Mouse (Mus musculus) liver, adult 2 months (tissue): Measurements from ENCODE around the gene Sytl1. TPM values are rescaled to one million over a fixed set of nuclear protein-coding genes. Genes with fewer than 3 reads are reported as not detected.

ENCODE experiments used
- DNase-seq: peaks from one replicate; pipeline ENCODE4 v3.0.0-alpha.2; 2011; ENCODE audit warnings: low read depth, low spot score; ENCODE audit errors: extremely low read depth
- H3K27ac ChIP-seq: fragments of 200-500 bp; replicated peaks from 2 replicates; pipeline ENCODE4 v1.5.1; 2012; ENCODE audit warnings: low read depth, mild to moderate bottlenecking, control low read depth, inconsistent platforms, low read length; ENCODE audit not compliant: insufficient read depth
- H3K27me3 ChIP-seq: fragments of 200-500 bp; 2 replicates; pipeline ENCODE4 v1.6.1; 2012; ENCODE audit warnings: mild to moderate bottlenecking, moderate library complexity, low read length, inconsistent platforms; ENCODE audit not compliant: control insufficient read depth, insufficient read depth
- H3K36me3 ChIP-seq: fragments of 200-500 bp; 2 replicates; pipeline ENCODE4 v1.6.1; 2012; ENCODE audit warnings: low read length, inconsistent platforms; ENCODE audit not compliant: control insufficient read depth, insufficient read depth
- H3K4me1 ChIP-seq: fragments of 200-500 bp; 2 replicates; pipeline ENCODE4 v1.6.1; 2011; ENCODE audit warnings: low read length; ENCODE audit not compliant: control insufficient read depth, insufficient read depth
- H3K4me3 ChIP-seq: fragments of 200-500 bp; 2 replicates; pipeline ENCODE4 v1.5.1; 2011; ENCODE audit warnings: low read depth, mild to moderate bottlenecking, control low read depth, low read length, moderate library complexity; ENCODE audit not compliant: insufficient read depth
- H3K79me2 ChIP-seq: fragments of 200-500 bp; 2 replicates; pipeline ENCODE4 v1.6.1; 2012; ENCODE audit warnings: inconsistent platforms, mild to moderate bottlenecking, low read length, moderate library complexity; ENCODE audit not compliant: control insufficient read depth, insufficient read depth
- H3K9ac ChIP-seq: fragments of 200-500 bp; 2 replicates; pipeline ENCODE4 v1.6.1; 2012; ENCODE audit warnings: low read depth, mild to moderate bottlenecking, control low read depth, inconsistent platforms, low read length
- CTCF ChIP-seq: fragments of 200-500 bp; IDR thresholded peaks from 2 replicates; pipeline ENCODE4 v1.5.1; 2011; ENCODE audit warnings: low read depth, low read length, control low read depth
- POLR2A ChIP-seq: fragments of 200-500 bp; IDR thresholded peaks from 2 replicates; pipeline ENCODE4 v1.6.1; 2011; ENCODE audit warnings: low read length, control low read depth; ENCODE audit not compliant: insufficient read depth; ENCODE audit errors: extremely low read depth
- WGBS: fragments of 180-500 bp; shearing (Covaris S2); methylation state at CpG from one replicate; pipeline ENCODE4 v1.1.7; 2018; 5-methylcytosine and 5-hydroxymethylcytosine counted together
- polyA plus RNA-seq: library from polyadenylated mRNA; depleted of rRNA; stranded (reverse); fragments of >200 nt; gene quantifications from 2 replicates; pipeline ENCODE4 v1.2.3, GENCODE M21; 2012
- total RNA-seq: library from RNA; depleted of rRNA; stranded (reverse); fragments of >200 nt; gene quantifications from 2 replicates; pipeline ENCODE4 v1.2.3, GENCODE M21; 2014

The Sytl1 gene
- total and polyA plus RNA-seq, 2 experiments: 2.9 to 4.2 TPM

DNA sequence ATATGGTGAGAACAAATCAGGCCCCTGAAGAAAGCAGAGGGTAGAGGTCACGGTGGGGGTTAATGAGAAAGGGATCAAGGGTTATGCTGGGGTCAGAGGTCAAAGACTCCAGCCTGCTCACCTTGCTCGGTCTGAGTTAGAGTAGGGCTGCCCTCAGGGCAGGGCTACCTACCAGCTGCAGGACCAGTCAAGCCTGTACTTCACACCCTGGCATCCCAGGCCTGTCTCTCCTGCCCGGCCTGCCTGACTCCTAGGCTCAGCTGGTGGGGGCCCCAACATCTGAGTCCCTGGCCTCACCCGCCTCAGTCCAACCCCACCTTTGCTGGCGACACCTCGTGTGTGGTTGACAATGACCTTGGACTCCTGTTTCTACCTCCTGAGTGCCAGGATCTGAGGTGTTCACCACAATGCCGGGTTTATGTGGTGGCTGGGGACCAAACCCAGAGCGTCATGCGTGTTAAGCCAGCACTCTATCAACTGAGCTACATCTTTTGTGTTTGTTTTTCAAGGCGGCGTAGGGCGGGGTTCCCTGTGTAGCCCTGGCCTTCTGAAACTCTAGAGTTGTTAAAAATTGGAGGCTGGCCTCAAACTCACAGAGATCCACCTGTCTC is 5.0 kb downstream of the Sytl1 start:
- H3K9ac ChIP-seq: no peak overlapping the region
- TF ChIP-seq CTCF: no peak
- TF ChIP-seq POLR2A: no peak
- 33% methylated on average over 12 of the region's 12 CpGs for WGBS
- no peaks in the 10 kb centered on the region for H3K36me3 ChIP-seq
- H3K79me2 ChIP-seq: no peaks in the 10 kb centered on the region
- DNase-seq: peak; percentile 81
- peak overlapping the region; percentile 58 for H3K27ac ChIP-seq
- no peaks in the 10 kb centered on the region for H3K27me3 ChIP-seq
- H3K4me3 ChIP-seq: no peak overlapping the region
- peaks cover 9% of the 10 kb centered on the region; the same call in 1 of the 2 replicates for H3K4me1 ChIP-seq

DNA sequence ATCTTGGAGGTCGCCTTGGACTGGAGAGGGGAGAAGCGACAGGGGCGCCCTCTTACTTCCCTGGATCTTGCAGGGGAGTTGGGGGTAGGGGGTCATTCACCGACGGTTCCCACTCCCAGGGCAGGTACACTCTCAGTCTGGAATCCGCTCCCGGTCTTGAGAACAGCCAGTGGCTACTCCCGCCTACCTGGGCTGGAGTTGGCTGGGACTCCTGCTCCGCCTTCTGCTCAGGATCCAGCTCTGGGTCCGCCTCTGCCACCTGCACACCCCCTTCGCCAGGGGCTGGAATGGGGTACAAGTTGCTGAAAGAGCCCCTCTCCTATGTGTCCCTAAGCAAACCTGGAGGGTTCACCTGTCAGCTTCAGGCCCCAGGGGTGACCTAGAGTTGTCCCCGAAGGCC is 5.7 kb downstream of the Sytl1 start:
- Histone ChIP-seq H3K27ac (peak overlapping the region; percentile 58), H3K4me3 (no peak overlapping the region), H3K9ac (no peak overlapping the region), H3K4me1 (peaks cover 9% of the 10 kb centered on the region; the same call in 1 of the 2 replicates), H3K79me2 (no peaks in the 10 kb centered on the region), H3K27me3 (no peaks in the 10 kb centered on the region), H3K36me3 (no peaks in the 10 kb centered on the region)
- TF ChIP-seq CTCF (no peak), POLR2A (0 out of 2 replicates have a peak, but pooled peaks have one; percentile 13)
- DNase-seq: peak; percentile 72
- WGBS: 26% methylated on average over 12 of the region's 12 CpGs

- Histone ChIP-seq H3K4me1 (peaks cover 9% of the 10 kb centered on the region; the same call in 1 of the 2 replicates), H3K4me3 (no peak overlapping the region), H3K27ac (no peak overlapping the region), H3K9ac (no peak overlapping the region), H3K79me2 (no peaks in the 10 kb centered on the region), H3K36me3 (no peaks in the 10 kb centered on the region), H3K27me3 (no peaks in the 10 kb centered on the region)
- DNase-seq: no peak
- WGBS: 24% methylated on average over 24 of the region's 24 CpGs
- TF ChIP-seq CTCF (no peak), POLR2A (no peak)
These were observed 6.1 kb downstream of the Sytl1 start for GRCm38 (mm10) chr4:133256820-133257219.

DNA sequence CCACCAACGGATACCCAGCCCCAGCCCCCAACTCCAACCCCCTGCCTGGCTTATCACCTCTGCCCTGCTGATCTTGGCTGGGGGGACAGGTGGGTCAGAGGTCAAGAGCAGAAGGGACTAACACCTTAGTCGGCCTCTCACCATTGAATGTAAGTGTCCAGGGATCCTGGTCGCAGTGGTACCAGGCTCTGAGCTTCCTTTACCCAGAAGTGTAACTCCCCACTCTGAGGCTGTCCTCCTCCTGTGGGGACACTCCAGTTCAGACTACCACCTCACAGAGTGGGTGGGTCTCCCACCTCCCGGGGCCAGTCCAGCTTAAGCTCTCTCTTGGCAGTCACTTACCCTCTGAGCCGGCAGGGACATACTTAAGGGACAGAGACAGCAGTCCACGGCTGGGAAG is 7.5 kb downstream of the Sytl1 start:
- Histone ChIP-seq H3K36me3 (no peaks in the 10 kb centered on the region), H3K4me1 (peaks cover 9% of the 10 kb centered on the region; the same call in 1 of the 2 replicates), H3K79me2 (no peaks in the 10 kb centered on the region), H3K27me3 (no peaks in the 10 kb centered on the region), H3K27ac (no peak overlapping the region), H3K4me3 (no peak overlapping the region), H3K9ac (no peak overlapping the region)
- WGBS: 69% methylated on average over 6 of the region's 6 CpGs
- no peak for DNase-seq
- TF ChIP-seq POLR2A: no peak
- TF ChIP-seq CTCF: no peak

- no peaks in the 10 kb centered on the region for H3K27me3 ChIP-seq
- no peaks in the 10 kb centered on the region for H3K36me3 ChIP-seq
- DNase-seq: no peak
- TF ChIP-seq CTCF (no peak), POLR2A (no peak)
- no peaks in the 10 kb centered on the region for H3K79me2 ChIP-seq
- peaks cover 9% of the 10 kb centered on the region; the same call in 1 of the 2 replicates for H3K4me1 ChIP-seq
- no peak overlapping the region for H3K27ac ChIP-seq
- 90% methylated on average over 12 of the region's 12 CpGs for WGBS
- no peak overlapping the region for H3K4me3 ChIP-seq
- no peak overlapping the region for H3K9ac ChIP-seq
These were observed 9.5 kb downstream of the Sytl1 start for GRCm38 (mm10) chr4:133253412-133253811.

GRCm38 (mm10) chr4:133252089-133252488 is 10.8 kb downstream of the Sytl1 start:
- no peaks in the 10 kb centered on the region for H3K27me3 ChIP-seq
- 78% methylated on average over 4 of the region's 4 CpGs for WGBS
- H3K36me3 ChIP-seq: no peaks in the 10 kb centered on the region
- H3K4me3 ChIP-seq: no peak overlapping the region
- H3K27ac ChIP-seq: no peak overlapping the region
- TF ChIP-seq POLR2A: no peak
- no peak for TF ChIP-seq CTCF
- 0 out of 2 replicates have a peak, but pooled peaks cover 2% of the 10 kb centered on the region for H3K4me1 ChIP-seq
- H3K9ac ChIP-seq: no peak overlapping the region
- DNase-seq: no peak
- no peaks in the 10 kb centered on the region for H3K79me2 ChIP-seq
